Mouse (Mus musculus): Measurements from ENCODE around the gene Zfp609. TPM values are rescaled to one million over a fixed set of nuclear protein-coding genes. Genes with fewer than 3 reads are reported as not detected.

The Zfp609 gene
- polyA plus RNA-seq, 1 experiment from 2014 or later, result 9.2 TPM

DNA sequence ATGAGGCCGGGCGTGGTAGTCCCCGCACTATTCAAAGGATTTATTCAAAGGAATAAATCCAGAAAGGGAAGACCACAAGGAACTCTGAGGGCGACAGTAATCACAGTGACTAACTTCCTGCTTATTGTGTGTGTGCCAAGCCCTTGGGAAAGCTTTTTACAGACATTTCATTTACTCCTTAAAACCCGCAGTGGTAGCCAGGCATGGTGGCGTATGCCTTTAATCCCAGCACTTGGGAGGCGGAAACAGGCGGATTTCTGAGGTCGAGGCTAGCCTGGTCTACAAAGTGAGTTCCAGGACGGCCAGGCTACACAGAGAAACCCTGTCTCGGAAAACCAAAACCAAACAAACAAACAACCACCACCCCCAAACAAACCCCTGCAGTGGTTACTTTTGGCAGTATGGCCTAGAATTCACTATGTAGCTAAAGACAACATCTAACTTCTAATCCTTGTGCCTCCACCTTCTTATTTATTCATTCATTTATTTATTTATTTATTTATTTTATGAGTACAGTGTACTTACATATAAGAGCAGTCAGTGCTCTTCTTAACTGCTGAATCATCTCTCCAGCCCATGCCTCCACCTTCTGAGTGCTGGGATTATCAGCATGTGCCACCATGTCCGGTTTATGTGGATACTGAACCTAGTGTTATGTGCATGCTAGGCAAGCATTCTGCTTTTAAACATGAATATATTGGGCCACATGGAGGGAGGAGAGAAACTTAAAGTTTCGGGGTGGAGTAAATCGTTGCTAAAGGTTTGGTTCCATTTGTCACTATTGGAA lies 86.1 kb downstream of the Zfp609 start:
- no peaks in the 10 kb centered on the region for H3K36me3 ChIP-seq (ENCODE audit: control insufficient read depth, insufficient read depth, low read length)
- 85% methylated on average over 14 of the region's 14 CpGs for WGBS
- no peak overlapping the region for H3K27ac ChIP-seq (replicated peaks; ENCODE audit: low read depth, low read length)
- H3K9ac ChIP-seq (replicated peaks; ENCODE audit: low read length), result no peak overlapping the region
- peaks cover 37% of the 10 kb centered on the region for H3K4me1 ChIP-seq (ENCODE audit: control insufficient read depth, insufficient read depth, low read length)
- H3K27me3 ChIP-seq (ENCODE audit: control insufficient read depth, insufficient read depth, low read length), result no peaks in the 10 kb centered on the region
- no peak for DNase-seq
- H3K9me3 ChIP-seq (ENCODE audit: control insufficient read depth, low read length), result no peaks in the 10 kb centered on the region
- no peak overlapping the region for H3K4me2 ChIP-seq (ENCODE audit: low read length)
- ATAC-seq (ENCODE audit: low FRiP score, low TSS enrichment), result no peak
- no peak overlapping the region for H3K4me3 ChIP-seq (replicated peaks; ENCODE audit: low read depth, low read length)

DNA sequence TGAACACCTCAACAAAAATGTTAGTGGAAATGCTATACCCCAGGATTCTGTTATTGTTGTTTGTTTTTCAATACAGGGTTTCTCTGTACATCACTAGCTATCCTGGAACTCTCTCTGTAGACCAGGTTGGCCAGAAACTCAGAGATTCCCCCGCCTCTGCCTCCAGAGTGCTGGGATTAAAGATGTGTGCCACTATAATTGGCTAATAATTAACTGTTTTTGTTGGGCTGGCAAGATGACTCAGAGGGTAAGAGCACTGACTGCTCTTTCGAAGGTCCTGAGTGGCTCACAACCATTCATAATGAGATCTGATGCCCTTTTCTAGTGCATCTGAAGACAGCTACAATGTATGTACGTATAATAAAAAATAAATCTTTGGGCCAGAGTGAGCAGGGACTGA lies 92.4 kb downstream of the Zfp609 start:
- Histone ChIP-seq H3K36me3 (ENCODE audit: control insufficient read depth, insufficient read depth, low read length) (0 out of 2 replicates have a peak, but pooled peaks cover 5% of the 10 kb centered on the region), H3K27ac (replicated peaks; ENCODE audit: low read depth, low read length) (no peak overlapping the region), H3K27me3 (ENCODE audit: control insufficient read depth, insufficient read depth, low read length) (no peaks in the 10 kb centered on the region), H3K4me1 (ENCODE audit: control insufficient read depth, insufficient read depth, low read length) (no peaks in the 10 kb centered on the region), H3K4me2 (ENCODE audit: low read length) (no peak overlapping the region), H3K9ac (replicated peaks; ENCODE audit: low read length) (no peak overlapping the region), H3K9me3 (ENCODE audit: control insufficient read depth, low read length) (no peaks in the 10 kb centered on the region), H3K4me3 (replicated peaks; ENCODE audit: low read depth, low read length) (no peak overlapping the region)
- no peak for ATAC-seq (ENCODE audit: low FRiP score, low TSS enrichment)
- 95% methylated on average over 3 of the region's 3 CpGs for WGBS
- DNase-seq, result no peak

DNA sequence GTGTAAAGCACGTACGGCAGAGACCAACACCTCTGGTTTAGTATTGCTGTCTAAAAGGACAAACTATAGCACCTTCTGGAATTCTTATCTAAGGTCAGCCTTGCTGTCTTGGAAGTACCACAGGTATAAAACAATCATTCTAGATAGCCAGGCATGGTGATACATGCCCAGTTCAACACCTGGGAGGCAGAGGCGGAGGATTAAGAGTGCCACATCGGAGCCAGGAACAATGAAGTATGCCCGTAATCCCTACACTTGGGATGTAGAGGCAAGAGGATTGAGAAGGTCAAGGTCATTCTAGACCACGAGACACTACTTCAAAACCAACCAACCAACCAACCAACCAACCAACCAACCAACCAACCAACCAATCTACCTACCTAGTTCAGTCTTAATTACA lies 98.8 kb downstream of the Zfp609 start:
- DNase-seq, result no peak
- 0 out of 2 replicates have a peak, but pooled peaks cover 5% of the 10 kb centered on the region for H3K36me3 ChIP-seq (ENCODE audit: control insufficient read depth, insufficient read depth, low read length)
- ATAC-seq (ENCODE audit: low FRiP score, low TSS enrichment), result no peak
- no peaks in the 10 kb centered on the region for H3K9me3 ChIP-seq (ENCODE audit: control insufficient read depth, low read length)
- H3K4me3 ChIP-seq (replicated peaks; ENCODE audit: low read depth, low read length), result no peak overlapping the region
- H3K4me2 ChIP-seq (ENCODE audit: low read length), result no peak overlapping the region
- H3K4me1 ChIP-seq (ENCODE audit: control insufficient read depth, insufficient read depth, low read length), result peaks cover 21% of the 10 kb centered on the region
- H3K27ac ChIP-seq (replicated peaks; ENCODE audit: low read depth, low read length), result no peak overlapping the region
- 96% methylated on average over 6 of the region's 6 CpGs for WGBS
- H3K27me3 ChIP-seq (ENCODE audit: control insufficient read depth, insufficient read depth, low read length), result no peaks in the 10 kb centered on the region
- H3K9ac ChIP-seq (replicated peaks; ENCODE audit: low read length), result no peak overlapping the region

DNA sequence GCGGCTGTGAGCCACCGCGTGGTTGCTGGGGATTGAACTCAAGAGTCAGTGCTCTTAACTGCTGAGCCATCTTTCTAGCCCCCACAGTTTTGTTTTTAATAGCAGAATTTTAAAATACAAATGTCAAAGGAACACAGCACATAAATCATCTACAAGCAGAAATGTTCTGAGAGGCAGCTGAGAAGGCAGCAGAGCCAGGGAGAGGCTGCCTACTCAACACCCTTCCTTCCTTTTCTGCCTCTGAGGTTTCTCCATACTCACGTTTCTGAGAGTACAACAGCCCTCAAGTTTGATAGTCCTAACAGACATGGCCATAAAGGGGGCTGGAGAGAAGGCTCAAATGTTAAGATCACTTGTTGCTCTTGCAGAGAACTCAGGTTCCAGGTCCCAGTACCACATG lies 99.9 kb downstream of the Zfp609 start:
- 91% methylated on average over 4 of the region's 4 CpGs for WGBS
- peaks cover 23% of the 10 kb centered on the region for H3K4me1 ChIP-seq (ENCODE audit: control insufficient read depth, insufficient read depth, low read length)
- no peak overlapping the region for H3K4me3 ChIP-seq (replicated peaks; ENCODE audit: low read depth, low read length)
- DNase-seq (no peak), ATAC-seq (ENCODE audit: low FRiP score, low TSS enrichment) (no peak)
- no peak overlapping the region for H3K4me2 ChIP-seq (ENCODE audit: low read length)
- H3K36me3 ChIP-seq (ENCODE audit: control insufficient read depth, insufficient read depth, low read length), result 0 out of 2 replicates have a peak, but pooled peaks cover 5% of the 10 kb centered on the region
- no peak overlapping the region for H3K27ac ChIP-seq (replicated peaks; ENCODE audit: low read depth, low read length)
- H3K9me3 ChIP-seq (ENCODE audit: control insufficient read depth, low read length), result no peaks in the 10 kb centered on the region
- H3K27me3 ChIP-seq (ENCODE audit: control insufficient read depth, insufficient read depth, low read length), result no peaks in the 10 kb centered on the region
- H3K9ac ChIP-seq (replicated peaks; ENCODE audit: low read length), result no peak overlapping the region

DNA sequence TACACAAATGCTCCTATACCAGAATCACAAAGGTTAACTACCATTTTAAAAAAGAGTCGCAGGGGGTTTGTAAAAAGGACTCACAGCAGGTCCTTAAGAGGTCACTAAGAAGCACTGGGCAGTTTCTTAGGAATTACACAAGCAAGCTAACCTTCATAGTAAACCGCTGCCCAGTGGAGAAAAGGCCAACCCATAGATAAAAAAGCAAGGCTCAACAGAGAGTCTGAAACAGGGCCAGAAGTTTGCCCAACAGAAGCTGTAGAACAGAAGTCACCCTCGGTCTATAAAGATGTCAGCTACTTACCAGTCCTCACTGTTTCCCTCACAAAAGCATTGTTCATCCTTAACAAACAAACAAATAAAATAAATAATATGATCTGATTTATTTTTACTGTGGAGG lies 100.9 kb downstream of the Zfp609 start:
- Histone ChIP-seq H3K4me3 (replicated peaks; ENCODE audit: low read depth, low read length) (no peak overlapping the region), H3K27me3 (ENCODE audit: control insufficient read depth, insufficient read depth, low read length) (no peaks in the 10 kb centered on the region), H3K27ac (replicated peaks; ENCODE audit: low read depth, low read length) (no peak overlapping the region), H3K9me3 (ENCODE audit: control insufficient read depth, low read length) (no peaks in the 10 kb centered on the region), H3K4me2 (ENCODE audit: low read length) (no peak overlapping the region), H3K4me1 (ENCODE audit: control insufficient read depth, insufficient read depth, low read length) (peaks cover 33% of the 10 kb centered on the region), H3K9ac (replicated peaks; ENCODE audit: low read length) (no peak overlapping the region), H3K36me3 (ENCODE audit: control insufficient read depth, insufficient read depth, low read length) (0 out of 2 replicates have a peak, but pooled peaks cover 5% of the 10 kb centered on the region)
- 91% methylated on average over 3 of the region's 3 CpGs for WGBS
- DNase-seq (no peak), ATAC-seq (ENCODE audit: low FRiP score, low TSS enrichment) (no peak)

DNA sequence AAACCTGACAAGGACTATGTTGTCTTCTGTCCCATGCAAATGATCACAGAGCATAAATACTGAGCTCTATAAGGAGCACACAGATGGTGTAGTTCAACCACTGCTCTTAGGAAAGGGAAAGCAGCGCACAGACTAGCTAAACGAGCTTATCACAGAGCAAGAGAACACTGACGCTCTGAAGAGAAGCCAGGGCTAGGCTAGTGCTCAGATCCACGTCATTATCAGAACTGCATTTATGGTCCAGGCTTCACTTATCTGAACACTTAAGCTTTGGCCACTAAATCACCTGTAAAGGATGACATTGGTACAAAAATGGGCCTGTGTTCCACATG lies 102.1 kb downstream of the Zfp609 start:
- DNase-seq, result no peak
- Histone ChIP-seq H3K4me3 (replicated peaks; ENCODE audit: low read depth, low read length) (no peak overlapping the region), H3K4me1 (ENCODE audit: control insufficient read depth, insufficient read depth, low read length) (peaks cover 37% of the 10 kb centered on the region), H3K27ac (replicated peaks; ENCODE audit: low read depth, low read length) (peak overlapping the region; percentile 82), H3K27me3 (ENCODE audit: control insufficient read depth, insufficient read depth, low read length) (no peaks in the 10 kb centered on the region), H3K9me3 (ENCODE audit: control insufficient read depth, low read length) (no peaks in the 10 kb centered on the region), H3K9ac (replicated peaks; ENCODE audit: low read length) (0 out of 2 replicates have a peak overlapping the region, but pooled peaks have one; percentile 20), H3K36me3 (ENCODE audit: control insufficient read depth, insufficient read depth, low read length) (no peaks in the 10 kb centered on the region), H3K4me2 (ENCODE audit: low read length) (peak overlapping the region; percentile 1)
- no peak for ATAC-seq (ENCODE audit: low FRiP score, low TSS enrichment)
- 27% methylated on average over 4 of the region's 4 CpGs for WGBS

DNA sequence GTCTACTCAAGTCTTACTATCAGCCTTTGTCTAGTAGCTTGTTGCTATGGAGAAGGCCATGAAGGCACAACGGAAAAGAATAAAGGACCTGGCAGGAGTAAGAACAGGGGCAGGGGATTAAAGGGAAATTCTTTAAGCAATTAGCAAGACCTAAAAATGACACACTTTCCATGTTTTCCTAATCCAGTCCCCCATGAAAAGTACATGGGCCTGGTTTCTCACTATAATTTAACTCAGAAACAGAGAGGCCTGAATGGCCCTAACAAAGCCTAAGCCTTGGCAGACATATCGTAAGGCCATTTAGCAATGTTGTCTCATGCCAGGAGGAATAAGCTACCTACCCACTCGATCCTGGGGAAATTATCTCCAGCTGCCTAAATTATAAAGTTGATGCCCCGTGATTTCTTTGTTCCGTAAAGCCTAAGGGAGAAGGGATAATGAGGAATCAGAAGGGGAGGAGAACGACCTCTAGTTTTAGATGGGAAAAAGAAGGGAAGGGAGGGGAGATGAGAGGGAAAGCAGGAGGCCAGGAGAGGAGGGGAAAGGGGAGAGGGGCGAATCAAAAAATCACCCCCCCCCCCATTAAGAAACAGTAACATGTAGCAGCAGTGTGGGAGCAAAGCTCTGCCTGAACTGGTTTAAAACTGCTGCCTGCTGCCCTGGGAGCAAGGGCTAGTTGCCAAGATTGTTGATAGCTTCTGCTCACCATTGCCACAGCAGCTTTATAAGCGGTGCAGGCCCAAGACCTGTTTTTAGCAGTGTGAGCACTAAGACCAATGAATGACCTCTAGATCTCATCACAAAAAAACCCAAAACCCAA lies 102.7 kb downstream of the Zfp609 start:
- Histone ChIP-seq H3K9ac (replicated peaks; ENCODE audit: low read length) (0 out of 2 replicates have a peak overlapping the region, but pooled peaks have one; percentile 20), H3K4me1 (ENCODE audit: control insufficient read depth, insufficient read depth, low read length) (peaks cover 37% of the 10 kb centered on the region), H3K9me3 (ENCODE audit: control insufficient read depth, low read length) (no peaks in the 10 kb centered on the region), H3K36me3 (ENCODE audit: control insufficient read depth, insufficient read depth, low read length) (no peaks in the 10 kb centered on the region), H3K27me3 (ENCODE audit: control insufficient read depth, insufficient read depth, low read length) (no peaks in the 10 kb centered on the region), H3K4me2 (ENCODE audit: low read length) (peak overlapping the region; percentile 1), H3K4me3 (replicated peaks; ENCODE audit: low read depth, low read length) (no peak overlapping the region), H3K27ac (replicated peaks; ENCODE audit: low read depth, low read length) (peak overlapping the region; percentile 82)
- 7% methylated on average over 8 of the region's 8 CpGs for WGBS
- ATAC-seq (ENCODE audit: low FRiP score, low TSS enrichment) (no peak; the same call in 1 of the 2 replicates), DNase-seq (peak; percentile 71)

DNA sequence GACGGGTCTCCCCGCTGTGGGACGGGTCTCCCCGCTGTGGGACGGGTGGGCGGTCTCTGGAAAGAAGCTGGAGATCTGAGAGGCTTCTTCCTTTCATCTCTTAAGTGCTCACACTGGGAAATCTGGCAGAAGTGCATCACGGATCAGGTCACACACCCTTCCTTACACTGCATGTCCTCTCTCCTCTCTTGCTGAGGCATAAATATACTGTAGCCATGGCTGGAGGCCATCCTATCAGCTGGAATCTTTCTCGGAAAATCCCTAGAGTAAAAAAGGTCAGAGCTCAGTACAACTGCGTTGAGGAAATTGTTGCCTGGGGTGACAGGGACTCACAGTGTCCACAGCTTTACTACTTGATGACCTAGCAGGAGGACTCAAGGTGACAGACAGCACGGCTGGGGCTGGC lies 106.2 kb downstream of the Zfp609 start:
- 59% methylated on average over 10 of the region's 10 CpGs for WGBS
- Histone ChIP-seq H3K27ac (replicated peaks; ENCODE audit: low read depth, low read length) (no peak overlapping the region), H3K4me1 (ENCODE audit: control insufficient read depth, insufficient read depth, low read length) (peaks cover 37% of the 10 kb centered on the region), H3K27me3 (ENCODE audit: control insufficient read depth, insufficient read depth, low read length) (no peaks in the 10 kb centered on the region), H3K36me3 (ENCODE audit: control insufficient read depth, insufficient read depth, low read length) (no peaks in the 10 kb centered on the region), H3K4me3 (replicated peaks; ENCODE audit: low read depth, low read length) (no peak overlapping the region), H3K9me3 (ENCODE audit: control insufficient read depth, low read length) (no peaks in the 10 kb centered on the region), H3K4me2 (ENCODE audit: low read length) (no peak overlapping the region), H3K9ac (replicated peaks; ENCODE audit: low read length) (no peak overlapping the region)
- DNase-seq (peak; percentile 31), ATAC-seq (ENCODE audit: low FRiP score, low TSS enrichment) (no peak)

Measured in midbrain, embryonic 14.5 days (tissue).